Mouse (Mus musculus) kidney, adult 2 months (tissue): Measurements from ENCODE around the gene Sec1.

ENCODE experiments used
- CTCF ChIP-seq: fragments of 200-500 bp; conservative IDR thresholded peaks from 2 replicates; pipeline ENCODE4 v1.5.1; 2011; ENCODE audit warnings: low read depth, mild to moderate bottlenecking, control low read depth, low read length, moderate library complexity, mixed read lengths; ENCODE audit not compliant: insufficient read depth, insufficient read length
- POLR2A ChIP-seq: fragments of 200-500 bp; IDR thresholded peaks from one replicate; pipeline ENCODE4 v1.6.1; 2011; ENCODE audit warnings: low read depth, low read length, control low read depth

DNA sequence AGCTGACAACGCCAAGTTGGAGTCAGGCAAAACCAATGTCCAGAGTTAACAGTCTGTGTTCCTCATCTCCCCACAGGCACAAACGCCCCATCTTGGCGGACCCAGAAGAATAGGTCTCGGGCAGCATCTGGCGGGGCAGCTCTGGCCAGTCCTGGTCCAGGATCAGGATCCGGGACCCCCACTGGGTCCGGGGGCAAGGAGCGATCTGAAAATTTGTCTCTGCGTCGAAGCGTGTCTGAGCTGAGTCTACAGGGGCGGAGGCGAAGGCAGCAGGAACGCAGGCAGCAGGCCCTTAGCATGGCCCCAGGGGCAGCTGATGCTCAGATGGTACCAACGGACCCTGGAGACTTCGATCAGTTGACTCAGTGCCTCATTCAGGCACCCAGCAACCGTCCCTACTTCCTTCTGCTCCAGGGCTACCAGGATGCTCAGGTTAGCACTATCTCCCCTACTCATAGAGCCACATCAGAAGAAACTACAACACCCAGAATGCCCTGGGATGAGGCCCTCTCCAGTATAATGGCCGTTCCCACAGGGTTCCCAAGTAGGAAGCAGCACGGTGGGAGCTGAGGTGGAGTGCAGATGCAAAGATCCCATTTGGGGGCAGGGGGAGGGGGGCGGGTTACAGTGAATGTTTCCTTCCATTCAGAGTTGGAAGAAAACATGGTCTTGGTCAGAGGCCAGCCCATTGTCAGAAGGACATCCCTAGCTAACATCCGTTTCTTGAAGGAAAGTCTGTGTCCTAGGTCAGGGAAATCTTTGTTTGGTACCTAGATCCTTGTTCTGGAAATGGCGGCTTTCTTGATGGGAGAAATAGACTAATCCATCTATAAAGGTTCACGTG is 63.9 kb downstream of the Sec1 start:
- no peak for TF ChIP-seq CTCF
- TF ChIP-seq POLR2A, result no peak
